Mouse (Mus musculus) embryonic facial prominence, embryonic 11.5 days (tissue): ENCODE results near the gene Serpina16. TPM values are rescaled to one million over a fixed set of nuclear protein-coding genes. Genes with fewer than 3 reads are reported as not detected.

Experiments used
- ATAC-seq: fragments of 200-750 bp; cut with Nextera tagmentation; replicated peaks from 2 replicates; pipeline ENCODE4 v1.8.0; 2017; ENCODE audit warnings: low read depth; ENCODE audit not compliant: insufficient number of reproducible peaks, low FRiP score, low TSS enrichment
- DNase-seq: peaks from one replicate; pipeline ENCODE4 v3.0.0-alpha.2; 2015; ENCODE audit warnings: low spot score
- H3K27ac ChIP-seq: fragments of 300-500 bp; sonication (generic); replicated peaks from 2 replicates; pipeline ENCODE4 v1.5.1; 2014; ENCODE audit warnings: mild to moderate bottlenecking, low read depth, low read length, control low read depth
- H3K27me3 ChIP-seq: fragments of 300-500 bp; sonication (generic); 2 replicates; pipeline ENCODE4 v1.6.1; 2014; ENCODE audit warnings: mild to moderate bottlenecking, low read length, moderate library complexity, mixed read lengths; ENCODE audit not compliant: control insufficient read depth, insufficient read depth
- H3K36me3 ChIP-seq: fragments of 300-500 bp; sonication (generic); replicated peaks from 2 replicates; pipeline ENCODE4 v1.6.1; 2014; ENCODE audit warnings: low read depth, mild to moderate bottlenecking, low read length, moderate library complexity, mixed read lengths; ENCODE audit not compliant: control insufficient read depth, insufficient read depth
- H3K4me1 ChIP-seq: fragments of 300-500 bp; sonication (generic); 2 replicates; pipeline ENCODE4 v1.6.1; 2014; ENCODE audit warnings: low read length, mixed read lengths; ENCODE audit not compliant: control insufficient read depth, insufficient read depth
- H3K4me2 ChIP-seq: fragments of 300-500 bp; sonication (generic); 2 replicates; pipeline ENCODE4 v1.6.1; 2014; ENCODE audit warnings: low read depth, mild to moderate bottlenecking, control low read depth, low read length, moderate library complexity
- H3K4me3 ChIP-seq: fragments of 300-500 bp; sonication (generic); 2 replicates; pipeline ENCODE4 v1.5.1; 2014; ENCODE audit warnings: low read depth, low read length, control low read depth
- H3K9ac ChIP-seq: fragments of 300-500 bp; sonication (generic); replicated peaks from 2 replicates; pipeline ENCODE4 v1.6.1; 2014; ENCODE audit warnings: mild to moderate bottlenecking, control low read depth, low read length
- H3K9me3 ChIP-seq: fragments of 300-500 bp; sonication (generic); replicated peaks from 2 replicates; pipeline ENCODE4 v1.6.1; 2016; ENCODE audit warnings: mild to moderate bottlenecking, low read length, inconsistent platforms, mixed read lengths; ENCODE audit not compliant: control insufficient read depth
- WGBS: fragments of 180-500 bp; shearing (Covaris S2); extraction: QIAGEN DNeasy Blood & Tissue Kit; methylation state at CpG from one replicate; pipeline ENCODE4 v1.1.7; 2014; 5-methylcytosine and 5-hydroxymethylcytosine counted together
- polyA plus RNA-seq: library from polyadenylated mRNA; unstranded; fragments of >200 nt; fragmentation: Nextera tagmentation; extraction: Ambion mirVana; gene quantifications from 2 replicates; pipeline ENCODE4 v1.2.1, GENCODE M21; 2014

The Serpina16 gene
- polyA plus RNA-seq, 1 experiment from 2014 or later = not detected

DNA sequence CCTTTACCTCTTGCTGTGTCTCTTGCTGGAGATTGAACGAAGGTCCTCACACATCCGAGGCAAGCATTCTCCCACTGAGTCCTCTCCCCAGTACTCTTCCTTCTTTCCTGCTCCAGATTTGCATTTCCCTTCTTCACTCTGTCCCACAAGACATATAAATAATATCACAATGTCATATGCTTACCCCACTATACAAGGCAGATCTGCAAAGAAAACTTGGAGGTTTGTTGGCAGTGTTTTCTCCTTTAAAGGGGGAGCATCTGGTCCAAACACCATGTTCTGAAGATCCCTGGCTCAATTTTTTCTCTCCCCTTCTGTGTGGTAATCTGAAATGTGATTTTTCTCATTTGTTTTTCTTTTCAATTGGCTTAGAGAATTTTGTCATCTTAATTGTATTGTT is 41.5 kb downstream of the Serpina16 start:
- H3K36me3 ChIP-seq = no peaks in the 10 kb centered on the region
- 71% methylated on average over 2 of the region's 2 CpGs for WGBS
- no peaks in the 10 kb centered on the region for H3K27me3 ChIP-seq
- H3K4me1 ChIP-seq = no peaks in the 10 kb centered on the region
- H3K4me3 ChIP-seq = no peak overlapping the region
- H3K9ac ChIP-seq = no peak overlapping the region
- DNase-seq (no peak), ATAC-seq (no peak)
- H3K4me2 ChIP-seq = no peak overlapping the region
- H3K27ac ChIP-seq = no peak overlapping the region
- H3K9me3 ChIP-seq = no peaks in the 10 kb centered on the region

DNA sequence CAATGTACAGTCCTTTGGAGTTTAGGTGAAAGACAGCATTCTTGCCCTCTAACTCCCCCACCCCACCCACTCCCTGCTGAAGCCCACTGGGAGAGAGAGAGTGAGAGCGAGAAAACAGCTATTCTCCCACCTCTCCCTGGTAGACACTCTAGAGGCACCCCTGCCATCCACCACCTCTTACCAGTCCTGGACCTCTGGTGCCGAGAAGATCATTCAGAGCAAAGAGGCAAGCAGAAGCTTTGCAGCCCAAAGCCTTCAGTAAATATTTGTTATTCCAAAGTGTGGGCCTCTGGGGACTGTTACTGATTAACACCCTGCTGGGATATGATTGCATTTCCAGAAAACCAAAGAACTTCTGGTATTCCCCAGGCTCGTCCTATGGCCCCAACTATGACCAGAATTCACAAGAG is 44.7 kb downstream of the Serpina16 start, which contains the start of gene Serpina10:
Serpina10 (minus strand) TSS at position 242 of the 410 bp plus-strand sequence.
- H3K27me3 ChIP-seq = no peaks in the 10 kb centered on the region
- H3K4me3 ChIP-seq = no peak within 1 kb of the TSS
- DNase-seq = no peak
- H3K27ac ChIP-seq = no peak within 1 kb of the TSS
- 73% methylated on average over 3 of the region's 3 CpGs for WGBS
- H3K4me2 ChIP-seq = no peak within 1 kb of the TSS
- H3K4me1 ChIP-seq = no peaks in the 10 kb centered on the region
- no peak within 1 kb of the TSS for H3K9ac ChIP-seq
- ATAC-seq = no peak
- H3K9me3 ChIP-seq = no peaks in the 10 kb centered on the region
- no peaks in the 10 kb centered on the region for H3K36me3 ChIP-seq

Other genes with a start within 250 kb of the Serpina16 start
- 3.5 and 3.7 TPM in 2 replicates for gene Ifi27, start 241.9 kb downstream of the Serpina16 start, polyA plus RNA-seq
- gene Ifi27l2a, start 232.5 kb downstream of the Serpina16 start, polyA plus RNA-seq = 0.70 and 2.1 TPM in 2 replicates
- gene Ifi27l2b, start 218.9 kb downstream of the Serpina16 start, polyA plus RNA-seq = not detected in 2 replicates
- 2.2 and 2.6 TPM in 2 replicates for gene Ppp4r4, start 143.9 kb downstream of the Serpina16 start, polyA plus RNA-seq
- gene Serpina10, start 44.7 kb downstream of the Serpina16 start, polyA plus RNA-seq = 0.14 TPM in 1 of 2 replicates, not detected in the other
- gene Serpina6, start 18.9 kb downstream of the Serpina16 start, polyA plus RNA-seq = 0.43 and 0.55 TPM in 2 replicates
- gene Serpina1f, start 19.4 kb upstream of the Serpina16 start, polyA plus RNA-seq = not detected in 2 replicates
- not detected in 2 replicates for gene Serpina1d, start 97.5 kb upstream of the Serpina16 start, polyA plus RNA-seq
- gene Serpina1b, start 154.2 kb upstream of the Serpina16 start, polyA plus RNA-seq = 0.46 TPM in 1 of 2 replicates, not detected in the other
- not detected in 2 replicates for gene Serpina1a, start 187.4 kb upstream of the Serpina16 start, polyA plus RNA-seq
- 0.31 TPM in 1 of 2 replicates, not detected in the other for gene Serpina1c, start 228.7 kb upstream of the Serpina16 start, polyA plus RNA-seq